Mouse (Mus musculus): ENCODE measurements around the gene Lamp2.

GRCm38 (mm10) chrX:38456635-38457006 is 367 bp upstream of the Lamp2 start:
- TF ChIP-seq POLR2A (IDR thresholded peaks at IDR 0.05; ENCODE audit: extremely low read depth, insufficient read depth, low read length) (no peak), CTCF (IDR thresholded peaks at IDR 0.05; ENCODE audit: extremely low read depth, insufficient read depth, low read length) (no peak)
